Mouse (Mus musculus) erythroblast, adult 5-6 weeks (primary cell): ENCODE measurements at regions not wholly inside any gene's neighbourhood (a gene's known extent, or its start where the extent isn't known, plus 50 kb on each side); places are given as distances from the start of the nearest gene placed in this dataset.
"Not testable (repeated sequence)": the region's sequence is repeated elsewhere in the genome, so short reads cannot be mapped to it uniquely, and the experiment has no call there.

Experiments
- ATAC-seq: replicated peaks from 2 replicates; pipeline ENCODE4 v1.8.0; 2016; ENCODE audit warnings: moderate number of reproducible peaks, mild to moderate bottlenecking, moderate TSS enrichment, inconsistent platforms; ENCODE audit not compliant: poor library complexity, low FRiP score, severe bottlenecking

GRCm38 (mm10) chr6:41225382-41225781 lies 76.7 kb upstream of the Try4 start:
- no peak for ATAC-seq

DNA sequence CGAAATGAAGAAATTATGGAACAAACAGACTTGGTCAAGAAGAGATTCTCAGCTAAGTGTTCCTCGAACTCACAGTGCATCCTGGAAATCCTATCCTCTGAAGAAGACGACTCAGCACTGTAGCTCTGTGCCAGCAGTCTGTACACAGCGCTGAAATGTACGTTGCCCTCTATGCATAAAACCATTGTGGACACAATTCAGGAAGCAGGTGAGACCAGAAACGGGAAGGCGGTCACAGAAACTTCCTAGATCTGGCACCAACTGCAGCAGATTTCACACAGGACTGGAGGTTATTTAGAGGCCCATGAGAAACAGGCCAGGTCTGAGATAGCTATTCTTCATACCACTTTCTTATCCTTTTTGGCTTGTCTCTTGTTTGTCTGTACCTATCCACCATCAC lies 83.7 kb upstream of the Try4 start:
- ATAC-seq, result no peak

GRCm38 (mm10) chr6:41215857-41216256 lies 86.2 kb upstream of the Try4 start:
- no peak for ATAC-seq

DNA sequence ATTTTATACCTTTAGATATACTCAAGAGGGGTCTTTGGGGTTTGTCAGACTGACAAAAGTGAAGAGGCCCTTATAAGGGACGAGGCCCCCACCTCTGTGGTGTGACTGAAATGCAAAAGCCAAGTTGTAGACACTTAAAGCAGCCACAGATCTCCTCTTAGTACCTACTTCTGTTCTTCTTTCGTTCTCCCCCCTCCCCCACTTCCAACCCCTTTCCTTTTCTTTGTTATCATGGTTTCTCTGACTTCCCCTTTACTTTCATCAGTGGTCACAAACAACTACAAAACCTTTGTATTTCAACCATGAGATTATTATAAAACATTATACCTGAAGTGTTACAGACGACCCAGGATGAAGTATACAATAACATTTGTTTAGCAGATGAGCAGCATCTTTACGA lies 96.2 kb upstream of the Try4 start:
- ATAC-seq, result no peak

- no peak for ATAC-seq
These were observed 99.2 kb upstream of the Try4 start for GRCm38 (mm10) chr6:41202882-41203281.

DNA sequence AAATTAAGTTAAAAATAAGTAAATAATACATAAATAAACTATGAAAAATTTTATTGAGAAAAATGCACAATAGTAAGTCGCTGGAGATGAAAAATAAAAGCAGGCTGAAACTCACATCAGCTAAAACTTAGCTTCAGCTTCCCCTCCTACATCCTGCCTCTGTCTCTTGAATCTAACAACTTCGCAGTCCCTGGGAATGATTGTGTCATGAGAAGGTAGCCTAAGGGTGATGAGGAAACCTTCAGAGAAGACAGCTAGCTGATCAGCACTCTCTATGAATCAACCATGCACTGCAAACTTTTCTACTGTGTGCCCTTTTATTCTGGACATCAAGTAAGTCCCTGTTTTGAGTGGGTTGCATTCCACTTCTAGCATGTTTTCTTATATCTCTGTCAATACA lies 99.8 kb upstream of the Try4 start:
- ATAC-seq, result no peak

GRCm38 (mm10) chr6:41194464-41194863 lies 107.6 kb upstream of the Try4 start:
- ATAC-seq, result no peak

DNA sequence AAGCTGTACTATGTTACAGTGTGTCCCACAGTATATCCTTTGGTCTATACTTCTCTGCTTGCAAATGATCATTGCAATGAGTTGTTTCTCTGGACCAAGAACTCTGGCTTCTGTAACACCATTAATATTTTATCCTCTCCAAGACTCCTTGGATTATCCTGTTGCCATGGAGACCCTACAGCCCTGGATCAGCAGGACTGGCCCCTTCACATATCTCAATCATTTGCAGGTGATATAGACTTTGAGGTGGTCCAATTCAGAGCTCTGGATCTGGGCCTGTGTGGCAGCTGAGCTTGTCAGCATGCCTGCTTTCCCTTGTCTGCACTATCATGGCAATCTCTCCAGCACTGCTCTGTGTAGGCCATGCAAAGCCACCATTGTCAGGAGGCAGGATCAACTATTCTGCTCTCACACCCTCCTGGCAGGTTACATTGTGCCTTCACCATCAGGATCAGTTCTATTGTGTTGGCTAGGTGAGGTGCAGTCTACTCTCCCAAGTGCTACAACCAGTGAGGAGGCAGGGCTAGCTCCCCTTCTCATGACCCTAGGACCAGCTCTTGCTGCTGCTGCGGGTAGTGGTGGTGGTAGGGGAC lies 110.2 kb upstream of the Try4 start:
- ATAC-seq, result no peak

- ATAC-seq, result no peak
These were observed 113.2 kb upstream of the Try4 start for GRCm38 (mm10) chr6:41188910-41189309.

- ATAC-seq, result no peak
These were observed 114.1 kb upstream of the Try4 start for GRCm38 (mm10) chr6:41187966-41188365.

DNA sequence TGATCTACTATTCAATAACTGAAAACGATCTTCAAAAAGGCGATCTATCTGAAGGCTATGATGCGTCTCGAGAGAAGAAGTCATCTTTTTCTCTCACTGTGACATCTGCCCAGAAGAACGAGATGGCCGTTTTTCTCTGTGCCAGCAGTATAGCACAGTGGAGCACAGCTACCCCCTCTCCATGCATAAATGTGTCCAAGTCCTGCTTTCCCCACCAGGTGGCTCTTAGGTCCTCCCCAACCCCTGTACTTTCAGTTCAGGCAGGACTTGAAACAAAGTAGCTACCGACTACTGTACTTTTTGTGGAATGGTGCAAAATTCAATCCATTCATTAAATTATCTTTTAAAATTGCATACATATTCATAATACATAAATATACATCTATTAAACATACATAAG lies 123.2 kb upstream of the Try4 start:
- ATAC-seq, result no peak

DNA sequence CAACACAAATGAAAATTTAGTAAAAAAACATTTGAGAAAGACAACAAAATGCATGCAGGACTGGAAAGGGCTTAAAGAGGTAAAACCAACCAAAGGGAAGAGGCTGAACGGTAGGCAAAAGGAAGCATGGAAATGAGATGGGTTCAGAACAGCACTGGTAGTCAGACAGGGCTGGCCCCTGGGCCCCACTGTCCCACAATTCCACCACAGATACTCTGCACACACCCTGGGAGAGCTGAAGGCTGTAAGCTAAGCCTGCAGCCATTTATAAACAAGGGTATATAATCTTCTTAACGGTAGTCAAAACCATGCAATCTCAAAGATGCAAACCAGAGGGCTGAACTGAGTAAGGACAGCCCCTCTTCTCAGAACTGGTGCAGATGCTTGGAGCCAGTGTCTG lies 124.0 kb upstream of the Try4 start:
- no peak for ATAC-seq

- ATAC-seq, result no peak
These were observed 124.9 kb upstream of the Try4 start for GRCm38 (mm10) chr6:41177152-41177551.

GRCm38 (mm10) chr6:41176034-41176433 lies 126.0 kb upstream of the Try4 start:
- no peak for ATAC-seq

GRCm38 (mm10) chr6:41163491-41163890 lies 128.2 kb upstream of the 2210010C04Rik start:
- ATAC-seq, result no peak

DNA sequence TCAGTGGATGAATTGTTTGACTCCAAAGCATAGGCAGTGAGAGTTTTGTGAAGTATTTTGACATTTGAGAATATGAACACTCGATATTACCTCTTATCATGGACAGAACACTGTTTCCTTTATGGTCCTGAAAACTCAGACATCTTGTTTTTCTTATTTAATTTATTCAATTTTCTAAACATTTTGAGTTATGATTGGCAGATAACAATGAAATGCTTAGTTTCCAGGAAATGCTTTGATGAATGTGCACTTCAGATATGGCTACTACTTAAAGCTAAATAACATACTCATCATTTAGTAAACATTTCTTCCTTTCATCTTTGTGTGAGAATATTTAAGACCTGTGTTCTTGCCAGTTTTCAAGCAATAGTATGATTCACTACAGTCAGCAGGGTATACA lies 126.4 kb upstream of the 2210010C04Rik start:
- no peak for ATAC-seq

GRCm38 (mm10) chr6:41152101-41152500 lies 116.8 kb upstream of the 2210010C04Rik start:
- no peak for ATAC-seq

GRCm38 (mm10) chr6:41151542-41151941 lies 116.2 kb upstream of the 2210010C04Rik start:
- ATAC-seq, result no peak

DNA sequence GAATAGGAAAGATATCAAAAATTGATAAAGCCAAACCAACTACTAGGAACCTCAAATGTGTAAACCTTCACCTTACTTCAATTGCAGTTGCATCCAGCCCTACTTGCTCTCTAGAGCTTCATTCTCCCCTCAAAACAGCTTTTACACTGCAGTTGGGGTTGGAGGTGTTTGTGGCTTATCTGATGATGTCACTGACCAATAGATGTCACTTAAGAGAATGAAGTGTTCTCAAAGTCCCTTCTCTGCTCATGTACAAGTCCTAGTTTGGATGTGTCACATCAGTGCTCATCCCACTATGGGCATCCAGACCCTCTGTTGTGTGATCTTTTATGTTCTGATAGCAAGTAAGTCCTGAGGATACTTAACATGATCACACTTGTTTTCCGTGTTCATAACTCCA lies 105.6 kb upstream of the 2210010C04Rik start:
- ATAC-seq, result no peak

GRCm38 (mm10) chr6:41137401-41137777 lies 102.1 kb upstream of the 2210010C04Rik start:
- not testable (repeated sequence) for ATAC-seq

DNA sequence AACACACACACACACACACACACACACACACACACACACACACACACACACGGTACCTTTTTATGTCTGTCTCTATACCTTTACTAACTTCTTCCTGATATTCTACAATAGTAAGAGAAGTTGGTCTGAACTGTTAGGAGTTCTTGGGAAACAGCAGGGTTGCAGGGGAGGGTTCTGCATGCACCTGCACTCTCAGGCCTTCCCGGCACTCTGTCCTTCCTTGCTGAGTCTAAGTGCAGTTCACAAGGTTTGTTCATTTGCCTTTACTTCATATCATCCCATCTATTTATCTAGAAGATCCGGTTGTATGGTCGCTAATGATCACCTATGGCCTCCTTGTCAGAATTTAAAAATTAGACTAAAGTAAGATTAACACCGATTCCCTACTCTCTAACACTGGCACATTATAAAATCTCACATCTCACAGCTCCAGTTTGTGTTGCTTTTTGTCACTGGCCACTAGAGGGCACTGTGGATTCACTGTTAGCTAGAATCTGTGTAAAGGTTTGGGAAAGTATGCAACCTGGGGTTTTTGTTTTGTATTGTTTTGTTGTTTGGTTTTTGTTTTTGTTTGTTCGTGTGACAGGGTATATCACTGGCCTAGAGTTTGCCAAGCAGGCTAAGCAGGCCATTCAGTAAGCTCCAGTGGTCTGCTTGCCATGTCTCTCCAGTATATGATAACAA lies 101.5 kb upstream of the 2210010C04Rik start:
- peak; percentile 67; the same call in 1 of the 2 replicates for ATAC-seq

- no peak for ATAC-seq
These were observed 99.9 kb upstream of the 2210010C04Rik start for GRCm38 (mm10) chr6:41135160-41135559.
